Mouse (Mus musculus) ES-E14 (cell line): ENCODE data around the gene Lrguk. TPM values are rescaled to one million over a fixed set of nuclear protein-coding genes. Genes with fewer than 3 reads are reported as not detected.

Source experiments
- DNase-seq: peaks from one replicate; pipeline ENCODE4 v3.0.0-alpha.2; 2013; ENCODE audit warnings: low read depth, low spot score
- H3K27ac ChIP-seq: 2 replicates; pipeline ENCODE4 v1.5.1; 2012; ENCODE audit warnings: low read depth, mild to moderate bottlenecking, low read length, moderate library complexity, mixed read lengths; ENCODE audit not compliant: poor library complexity, insufficient read depth, severe bottlenecking
- H3K36me3 ChIP-seq: 2 replicates; pipeline ENCODE4 v1.6.1; 2012; ENCODE audit warnings: mild to moderate bottlenecking, low read length, moderate library complexity, mixed read lengths; ENCODE audit not compliant: control insufficient read depth, poor library complexity, insufficient read depth, severe bottlenecking
- H3K4me1 ChIP-seq, 2 experiments: fragments of 150-350 bp in 1 of 2; sonication (generic) in 1 of 2; 2 replicates each; pipeline ENCODE4 v1.6.1; 2012; ENCODE audit warnings: low read length in 2 of 2, mild to moderate bottlenecking in 1 of 2, mixed read lengths in 1 of 2; ENCODE audit not compliant: control insufficient read depth in 2 of 2, insufficient read depth in 2 of 2, poor library complexity in 1 of 2
- H3K4me3 ChIP-seq, 2 experiments: fragments of 150-350 bp in 1 of 2; sonication (generic) in 1 of 2; 2 replicates each; pipeline ENCODE4 v1.5.1; 2012; ENCODE audit warnings: low read length in 2 of 2, low read depth in 1 of 2, mild to moderate bottlenecking in 1 of 2, mixed read lengths in 1 of 2; ENCODE audit not compliant: insufficient read depth in 1 of 2, poor library complexity in 1 of 2, severe bottlenecking in 1 of 2
- H3K9ac ChIP-seq: 2 replicates; pipeline ENCODE4 v1.6.1; 2012; ENCODE audit warnings: low read depth, mild to moderate bottlenecking, low read length, mixed read lengths; ENCODE audit not compliant: poor library complexity, insufficient read depth, severe bottlenecking
- H3K9me3 ChIP-seq: fragments of 150-350 bp; sonication (generic); 2 replicates; pipeline ENCODE4 v1.6.1; 2012; ENCODE audit warnings: low read depth, mild to moderate bottlenecking, low read length; ENCODE audit not compliant: control insufficient read depth, insufficient read depth
- CHD2 ChIP-seq: IDR thresholded peaks from 2 replicates; pipeline ENCODE4 v1.6.1; 2014; ENCODE audit warnings: mild to moderate bottlenecking, low read depth, low read length, inconsistent platforms
- HCFC1 ChIP-seq: IDR thresholded peaks from 2 replicates; pipeline ENCODE4 v1.6.1; 2012; ENCODE audit warnings: low read length, inconsistent platforms, borderline replicate concordance; ENCODE audit not compliant: insufficient read depth
- MAFK ChIP-seq: IDR thresholded peaks from 2 replicates; pipeline ENCODE4 v1.6.1; 2014; ENCODE audit warnings: mild to moderate bottlenecking, low read depth, low read length, inconsistent platforms; ENCODE audit not compliant: insufficient read depth
- ZC3H11A ChIP-seq: IDR thresholded peaks from 2 replicates; pipeline ENCODE4 v1.6.1; 2012; ENCODE audit warnings: low read depth, mild to moderate bottlenecking, inconsistent platforms, low read length, borderline replicate concordance
- ZNF384 ChIP-seq: IDR thresholded peaks from 2 replicates; pipeline ENCODE4 v1.6.1; 2012; ENCODE audit warnings: low read depth, low read length, inconsistent platforms
- in situ Hi-C, 2 experiments: fragments of 600-800 bp; cut with MboI; formaldehyde crosslinking; loops; one replicate each; pipeline ENCODE4 v1.15.1; 2025; ENCODE audit warnings: low sequenced_read_pairs in 2 of 2, inconsistent platforms in 1 of 2; ENCODE audit not compliant: unreplicated experiment in 2 of 2
- total RNA-seq: library from RNA; depleted of rRNA; stranded (reverse); fragments of 300-350 nt; gene quantifications from 2 replicates; pipeline ENCODE4 v1.2.3, GENCODE M21; 2012

Lrguk gene
- total RNA-seq, 1 experiment = 2.0 TPM

DNA sequence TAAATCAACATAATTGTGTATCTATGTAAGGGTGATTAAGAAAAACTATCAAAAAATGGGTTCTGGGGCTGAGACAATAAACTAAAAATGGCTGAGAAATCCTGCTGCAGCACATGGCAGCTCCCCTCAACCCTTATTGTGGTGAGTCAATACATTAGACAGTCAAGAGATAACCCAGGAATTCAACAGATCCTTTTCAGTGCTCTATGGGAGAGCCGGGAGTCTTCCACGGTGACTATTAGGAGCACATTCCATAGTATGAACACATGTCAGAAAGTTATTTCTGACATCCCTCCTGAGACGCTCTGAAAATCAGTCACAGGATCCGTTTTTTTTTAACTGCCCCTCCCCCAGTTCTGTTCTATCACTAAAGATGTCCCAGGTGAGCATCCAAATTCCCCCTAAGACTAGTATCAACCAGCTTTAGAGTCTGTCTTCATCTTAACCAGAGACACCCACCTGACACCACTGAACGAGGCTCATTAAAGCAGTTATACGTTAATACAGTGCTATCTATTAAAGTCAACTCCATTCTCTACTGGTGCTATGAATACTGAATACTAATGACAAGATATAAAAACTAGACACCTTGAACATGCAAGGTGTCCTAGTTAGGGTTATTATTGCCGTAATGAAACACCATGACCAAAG, 141.7 kb downstream of the Lrguk start:
- no peak for DNase-seq
- no peak for TF ChIP-seq HCFC1
- TF ChIP-seq ZC3H11A = no peak
- no peak for TF ChIP-seq MAFK
- TF ChIP-seq ZNF384 = no peak
- TF ChIP-seq CHD2 = no peak
- in situ Hi-C loops = no loop called here
- Histone ChIP-seq H3K4me3 (no peak overlapping the region), H3K36me3 (peaks cover 10% of the 10 kb centered on the region), H3K9me3 (no peaks in the 10 kb centered on the region), H3K27ac (no peak overlapping the region), H3K4me1 (peaks cover 6 to 10% of the 10 kb centered on the region in 2 experiments; a peak in 3 of 4 replicates), H3K9ac (no peak overlapping the region)

DNA sequence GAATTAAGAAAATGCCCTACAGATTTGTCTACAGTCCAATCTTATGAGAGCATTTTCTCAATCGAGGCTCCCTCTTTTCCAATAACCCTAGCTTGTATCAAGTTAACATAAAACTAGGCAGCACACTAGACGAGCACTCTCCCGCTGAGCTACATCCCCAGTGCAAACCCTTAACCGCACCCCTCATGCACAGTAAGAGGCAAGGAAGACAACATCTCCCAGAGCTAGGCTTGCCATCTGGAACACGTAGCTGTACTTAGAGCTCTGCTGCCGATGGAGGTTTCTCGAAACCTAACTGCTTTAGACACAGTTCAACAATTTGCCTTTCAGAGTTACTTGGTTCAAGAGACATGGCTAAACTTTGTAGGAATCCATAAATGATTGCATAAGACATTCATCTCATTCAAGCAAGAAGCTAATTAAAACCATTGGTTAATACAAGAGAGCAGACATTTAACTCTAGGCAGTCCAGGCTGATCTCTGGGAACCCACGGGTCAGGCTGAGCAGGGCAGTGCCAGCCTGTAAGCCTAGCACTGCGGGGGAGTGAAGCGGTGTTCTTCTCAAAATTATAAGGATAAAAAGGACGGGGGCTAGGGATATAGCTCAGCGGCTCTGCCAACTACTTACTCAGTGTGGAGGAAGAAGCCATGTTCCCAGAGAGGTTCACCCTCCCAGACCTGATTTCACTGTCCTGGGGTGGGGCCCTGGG, 142.7 kb downstream of the Lrguk start:
- Histone ChIP-seq H3K36me3 (peaks cover 7% of the 10 kb centered on the region; the same call in 1 of the 2 replicates), H3K4me1 (peaks cover 6 to 10% of the 10 kb centered on the region in 2 experiments; a peak in 3 of 4 replicates), H3K4me3 (no peak overlapping the region), H3K27ac (no peak overlapping the region), H3K9ac (0 out of 2 replicates have a peak overlapping the region, but pooled peaks have one; percentile 21), H3K9me3 (no peaks in the 10 kb centered on the region)
- no peak for DNase-seq
- TF ChIP-seq ZNF384 = no peak
- no peak for TF ChIP-seq MAFK
- no peak for TF ChIP-seq HCFC1
- TF ChIP-seq CHD2 = no peak
- no peak for TF ChIP-seq ZC3H11A
- in situ Hi-C loops = no loop called here

GRCm38 (mm10) chr6:34173251-34173650, 144.0 kb downstream of the Lrguk start:
- H3K36me3 ChIP-seq = peaks cover 2% of the 10 kb centered on the region; the same call in 1 of the 2 replicates
- no peak overlapping the region for H3K9ac ChIP-seq
- in situ Hi-C loops = no loop called here
- peaks cover 6 to 10% of the 10 kb centered on the region in 2 experiments; a peak in 3 of 4 replicates for H3K4me1 ChIP-seq
- no peak overlapping the region for H3K4me3 ChIP-seq
- no peak overlapping the region for H3K27ac ChIP-seq
- TF ChIP-seq ZC3H11A = no peak
- no peak for TF ChIP-seq MAFK
- no peak for TF ChIP-seq HCFC1
- no peak for TF ChIP-seq CHD2
- DNase-seq = no peak
- H3K9me3 ChIP-seq = no peaks in the 10 kb centered on the region

GRCm38 (mm10) chr6:34174715-34175114, 145.5 kb downstream of the Lrguk start:
- TF ChIP-seq ZNF384 = no peak
- TF ChIP-seq MAFK = no peak
- TF ChIP-seq ZC3H11A = no peak
- no peak for TF ChIP-seq CHD2
- DNase-seq = no peak
- H3K9ac ChIP-seq = no peak overlapping the region
- no peaks in the 10 kb centered on the region for H3K9me3 ChIP-seq
- H3K4me3 ChIP-seq = no peak overlapping the region
- no peak overlapping the region for H3K27ac ChIP-seq
- H3K36me3 ChIP-seq = peaks cover under 1% of the 10 kb centered on the region; the same call in 1 of the 2 replicates
- H3K4me1 ChIP-seq = peaks cover 6 to 10% of the 10 kb centered on the region in 2 experiments; a peak in 3 of 4 replicates
- in situ Hi-C loops = no loop called here
